Mouse (Mus musculus): ENCODE results near the gene Gm29776.

Gene Gm29776

GRCm38 (mm10) chr14:54720654-54721350, 22.2 kb upstream of the Gm29776 start:
- TF ChIP-seq GATA4 (IDR thresholded peaks at IDR 0.05; ENCODE audit: insufficient replicate concordance, low read length) = no peak

DNA sequence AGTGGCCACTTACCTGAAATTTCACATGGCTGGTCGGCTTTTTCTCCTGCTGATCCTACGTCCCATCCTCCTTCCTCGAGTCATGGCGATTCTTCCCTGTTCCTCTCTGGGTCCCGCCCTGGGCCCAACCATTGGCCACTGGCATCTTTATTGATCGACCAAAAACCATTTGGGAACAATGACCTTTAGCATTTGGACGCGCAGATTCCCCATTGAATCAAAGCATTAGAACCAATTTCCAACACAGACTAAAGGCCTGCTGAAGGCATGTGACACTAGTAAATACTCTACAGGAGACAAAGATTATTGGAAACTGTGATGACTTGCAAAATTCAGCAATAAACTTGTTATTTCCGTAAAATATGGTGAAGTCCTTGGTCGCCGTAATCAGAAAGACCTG, 21.4 kb upstream of the Gm29776 start:
- TF ChIP-seq GATA4 (IDR thresholded peaks at IDR 0.05; ENCODE audit: insufficient replicate concordance, low read length) = no peak

DNA sequence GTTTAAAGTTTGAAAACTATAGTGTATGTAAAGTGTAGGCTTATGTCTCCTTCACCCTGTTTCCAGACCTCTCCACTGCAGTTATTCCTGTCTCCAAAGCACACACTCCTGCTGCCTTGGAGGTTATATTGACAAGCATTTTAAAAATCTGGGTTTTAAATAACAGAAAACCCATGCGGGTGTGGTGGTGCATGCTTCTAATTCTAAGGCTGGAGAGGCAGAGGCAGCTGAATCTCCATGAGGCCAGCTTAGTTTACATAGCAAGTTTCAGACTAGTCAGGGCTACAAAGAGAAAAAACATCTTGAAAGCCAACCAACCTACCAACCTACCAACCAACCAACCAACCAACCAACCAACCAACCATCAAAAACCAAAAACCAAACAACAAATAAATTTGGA, 16.8 kb upstream of the Gm29776 start:
- TF ChIP-seq GATA4 (IDR thresholded peaks at IDR 0.05; ENCODE audit: insufficient replicate concordance, low read length) = no peak

DNA sequence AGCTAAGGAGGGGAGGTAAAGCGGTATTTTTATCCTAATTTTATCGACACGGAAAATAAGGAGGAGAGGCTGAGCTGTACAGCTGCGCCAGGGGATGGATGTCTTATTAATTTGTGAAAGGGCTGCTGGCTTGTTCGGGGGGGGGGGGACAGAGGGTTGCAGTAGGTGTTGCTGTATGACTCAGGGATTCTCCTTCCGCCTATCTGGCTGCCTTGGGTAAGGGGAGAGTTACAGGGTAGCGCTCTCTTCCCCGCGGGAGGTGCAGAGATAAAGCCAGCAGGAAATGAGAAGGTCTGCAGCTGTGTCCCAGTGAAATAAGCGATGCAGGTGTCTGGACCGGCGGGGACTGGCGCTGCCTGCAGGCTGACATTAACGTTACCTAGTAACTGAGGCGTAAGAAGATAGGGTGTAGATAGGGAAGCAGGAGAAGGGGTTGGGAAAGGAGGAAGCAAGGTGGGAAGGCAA, 16.0 kb upstream of the Gm29776 start:
- no peak for TF ChIP-seq GATA4 (IDR thresholded peaks at IDR 0.05; ENCODE audit: insufficient replicate concordance, low read length)

DNA sequence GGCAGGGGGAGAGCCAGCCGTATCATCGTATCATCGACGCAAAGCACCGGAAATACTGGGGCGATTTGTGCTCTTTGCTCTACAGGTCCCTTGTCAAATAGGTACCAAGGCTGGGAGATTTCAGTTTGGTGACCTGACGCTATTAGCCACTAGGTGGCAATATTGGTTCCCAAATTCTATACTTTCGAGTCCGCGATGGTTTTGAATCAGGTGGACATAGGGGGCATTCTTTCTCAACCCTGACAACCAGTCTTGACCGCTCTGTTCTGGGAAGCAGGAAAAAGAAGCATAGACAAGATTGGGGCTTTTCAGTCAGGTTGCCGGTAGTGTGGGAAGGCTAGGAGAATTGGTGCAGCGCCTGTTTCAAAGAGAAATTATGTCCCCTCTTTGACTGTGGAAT, 15.5 kb upstream of the Gm29776 start:
- no peak for TF ChIP-seq GATA4 (IDR thresholded peaks at IDR 0.05; ENCODE audit: insufficient replicate concordance, low read length)

DNA sequence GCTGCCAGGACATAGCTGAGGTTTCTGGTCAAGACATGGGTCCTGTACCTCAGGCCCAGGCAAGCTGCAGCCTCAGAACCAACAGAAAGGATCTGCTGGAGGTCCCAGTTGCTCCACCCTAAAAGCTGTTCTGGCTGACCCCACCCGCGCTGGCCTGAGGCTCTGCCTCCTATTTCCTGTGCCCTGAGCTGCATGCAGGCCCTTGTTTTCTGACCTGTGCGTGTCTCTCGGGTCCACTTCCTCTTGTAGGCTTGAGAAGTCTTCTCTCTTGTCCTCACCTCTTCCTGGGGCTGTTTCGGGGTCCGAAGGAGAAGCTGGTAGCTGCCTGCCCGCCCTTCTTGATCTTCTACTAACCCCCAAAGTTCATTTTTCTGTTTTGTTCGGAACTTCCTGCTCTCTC, 14.2 kb upstream of the Gm29776 start:
- TF ChIP-seq GATA4 (IDR thresholded peaks at IDR 0.05; ENCODE audit: insufficient replicate concordance, low read length) = no peak

DNA sequence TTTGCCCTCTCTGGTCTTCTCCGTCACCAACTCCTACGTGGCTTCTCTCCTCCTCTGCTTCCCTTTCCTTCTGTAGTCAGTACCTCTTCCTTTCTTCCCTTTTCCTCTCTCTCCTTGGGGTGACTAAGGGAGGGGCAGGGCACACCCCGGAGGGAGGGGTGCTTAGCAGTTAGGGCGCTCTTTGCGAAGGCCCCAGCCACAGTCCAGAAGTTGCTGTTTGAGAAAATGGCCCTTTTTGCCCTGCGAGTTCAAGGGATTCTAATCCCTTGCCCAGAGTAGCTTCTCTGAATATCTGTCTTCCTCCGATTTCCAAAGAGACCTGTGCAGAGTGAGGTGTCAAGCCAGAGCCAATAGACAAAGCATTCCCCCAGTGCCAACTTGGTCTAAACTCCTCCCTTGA, 13.4 kb upstream of the Gm29776 start, which contains the start of gene Cebpe:
Gene Cebpe, minus strand, starts transcription at position 101 of the 400 bp plus-strand sequence.
- TF ChIP-seq GATA4 (IDR thresholded peaks at IDR 0.05; ENCODE audit: insufficient replicate concordance, low read length) = no peak

DNA sequence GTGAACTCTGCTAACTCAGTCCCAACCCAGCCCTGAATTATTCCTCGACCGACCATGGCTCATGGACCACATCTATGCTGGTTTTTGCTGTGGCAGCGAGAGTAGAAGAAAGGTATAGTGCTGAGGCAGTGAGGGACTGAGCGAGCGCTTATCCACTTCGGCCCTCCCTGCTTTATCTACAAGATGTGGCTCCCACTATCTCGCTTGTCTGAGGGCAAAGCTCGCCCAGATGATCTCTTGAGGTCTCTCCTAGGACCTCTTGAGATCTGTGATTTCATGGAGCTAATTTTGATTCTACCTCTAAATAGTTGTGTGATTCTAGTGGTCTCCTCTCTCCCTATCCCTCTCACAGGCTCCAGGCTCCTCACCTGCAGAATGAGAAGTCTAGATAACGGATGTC, 10.4 kb upstream of the Gm29776 start:
- no peak for TF ChIP-seq GATA4 (IDR thresholded peaks at IDR 0.05; ENCODE audit: insufficient replicate concordance, low read length)

DNA sequence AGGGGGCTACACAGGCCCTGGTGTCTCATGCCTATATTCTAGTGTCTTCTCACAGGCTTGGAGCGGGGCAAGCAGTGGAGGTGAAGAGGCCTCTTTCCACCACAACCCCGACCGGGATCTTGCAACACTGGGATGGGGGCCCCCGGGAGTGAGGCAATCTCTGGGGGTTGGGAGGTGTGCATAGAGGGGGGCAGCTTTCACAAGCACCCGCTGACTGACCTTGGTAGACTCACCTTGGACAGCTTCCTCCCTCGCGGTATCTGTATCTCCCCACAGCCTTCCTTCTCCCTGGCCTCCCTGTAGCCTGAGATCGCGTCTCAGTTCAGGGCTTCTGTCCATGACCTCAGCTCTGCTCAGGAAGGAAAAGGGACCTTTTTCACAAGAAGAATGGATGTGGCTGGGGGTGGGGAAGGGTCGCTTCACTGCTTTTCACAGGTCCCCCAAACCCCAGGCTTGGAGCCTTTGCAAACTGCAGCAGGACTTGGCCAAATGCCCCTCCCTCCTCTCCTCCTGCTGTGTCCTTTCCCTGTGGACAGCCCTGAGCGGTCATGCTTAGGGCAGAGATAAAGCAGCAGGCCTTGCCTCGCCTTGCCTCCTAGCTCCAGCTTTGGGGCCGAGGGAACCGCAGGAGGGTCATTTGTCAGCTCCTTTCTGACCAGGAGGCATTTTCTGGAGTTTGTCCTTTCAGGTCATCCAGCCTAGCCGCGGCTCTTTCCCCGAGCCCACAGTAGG, 8.1 kb upstream of the Gm29776 start:
- no peak for TF ChIP-seq GATA4 (IDR thresholded peaks at IDR 0.05; ENCODE audit: insufficient replicate concordance, low read length)

DNA sequence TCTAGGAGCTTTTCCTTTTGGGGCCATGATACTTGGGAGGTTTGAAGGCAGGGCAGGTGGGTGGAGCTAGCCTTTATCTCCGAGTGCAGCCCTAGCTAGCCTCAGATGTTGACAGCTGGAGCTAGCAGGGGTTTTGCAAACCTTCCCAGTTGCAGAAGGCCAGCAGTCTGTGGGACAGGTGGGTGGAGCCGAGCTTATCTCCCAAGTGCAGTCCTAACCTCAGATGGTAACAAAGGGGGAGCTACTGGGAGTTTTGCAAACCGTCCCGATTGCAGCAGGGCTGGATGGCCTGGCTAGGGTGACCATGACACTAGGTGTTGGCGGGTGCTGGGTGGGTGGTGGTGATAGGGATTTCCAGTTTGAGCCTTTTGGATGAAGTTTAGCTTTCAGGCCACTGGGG, 7.2 kb upstream of the Gm29776 start:
- no peak for TF ChIP-seq GATA4 (IDR thresholded peaks at IDR 0.05; ENCODE audit: insufficient replicate concordance, low read length)

DNA sequence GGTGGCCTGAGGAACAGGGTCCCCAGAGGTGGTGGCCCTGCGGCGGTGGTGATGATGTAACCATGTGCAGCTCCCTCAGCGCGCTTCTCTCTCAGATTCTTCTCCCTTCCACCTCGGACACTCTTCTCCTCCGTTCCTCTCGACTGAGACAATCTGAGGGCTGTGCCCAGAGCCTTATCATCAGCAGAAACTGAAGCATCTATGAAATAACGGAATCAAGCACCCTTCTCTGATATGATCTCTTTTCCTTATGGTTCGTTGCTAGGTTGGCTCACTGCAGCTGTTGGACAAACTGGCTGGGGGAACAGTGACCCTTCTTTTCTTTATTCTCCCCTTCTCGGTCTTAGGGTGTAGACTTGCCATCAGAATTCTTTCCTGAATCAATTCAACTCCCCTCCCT, 4.6 kb upstream of the Gm29776 start:
- TF ChIP-seq GATA4 (IDR thresholded peaks at IDR 0.05; ENCODE audit: insufficient replicate concordance, low read length) = no peak

- TF ChIP-seq GATA4 (IDR thresholded peaks at IDR 0.05; ENCODE audit: insufficient replicate concordance, low read length) = no peak
Measured at GRCm38 (mm10) chr14:54701298-54701697, 2.7 kb upstream of the Gm29776 start.

GRCm38 (mm10) chr14:54699586-54699985, 953 bp upstream of the Gm29776 start:
- TF ChIP-seq GATA4 (IDR thresholded peaks at IDR 0.05; ENCODE audit: insufficient replicate concordance, low read length) = no peak

DNA sequence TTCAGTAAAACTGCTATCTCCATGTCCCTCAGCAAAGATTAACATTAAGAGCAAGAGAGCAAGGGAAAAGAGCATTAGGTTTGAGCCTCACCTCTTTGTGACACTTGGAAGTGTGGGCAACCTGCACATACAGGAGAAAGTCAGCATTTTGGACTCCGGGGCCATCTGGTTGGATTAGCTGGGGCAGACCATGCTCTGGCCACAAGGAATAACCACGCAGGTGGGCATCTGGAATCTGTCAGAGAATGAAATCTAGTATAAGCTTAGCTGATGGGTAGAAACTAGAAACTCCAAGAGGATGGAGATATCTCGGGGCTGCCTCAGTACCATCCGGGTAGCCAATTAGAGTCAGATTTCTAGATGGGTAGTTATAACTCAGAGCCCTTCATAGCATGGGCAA, 1.9 kb downstream of the Gm29776 start:
- TF ChIP-seq GATA4 (IDR thresholded peaks at IDR 0.05; ENCODE audit: insufficient replicate concordance, low read length) = no peak

- no peak for TF ChIP-seq GATA4 (IDR thresholded peaks at IDR 0.05; ENCODE audit: insufficient replicate concordance, low read length)
Measured at GRCm38 (mm10) chr14:54695042-54695441, 3.6 kb downstream of the Gm29776 start.

GRCm38 (mm10) chr14:54687251-54687650, 11.4 kb downstream of the Gm29776 start:
- no peak for TF ChIP-seq GATA4 (IDR thresholded peaks at IDR 0.05; ENCODE audit: insufficient replicate concordance, low read length)

All from liver, adult (tissue).